Mouse (Mus musculus): Measurements from ENCODE around the gene Olfr527. TPM values are rescaled to one million over a fixed set of nuclear protein-coding genes. Genes with fewer than 3 reads are reported as not detected.

The Olfr527 gene
- polyA plus RNA-seq, 1 experiment from 2014 or later: not detected

GRCm38 (mm10) chr7:140376231-140376630 lies 42.4 kb downstream of the Olfr527 start, which contains the start of gene Olfr530:
Olfr530 (minus strand) TSS chr7:140376331.
- WGBS: 53% methylated on average over 1 of the region's 1 CpGs

GRCm38 (mm10) chr7:140376911-140377310 lies 43.1 kb downstream of the Olfr527 start:
- Histone ChIP-seq H3K4me3 (replicated peaks; ENCODE audit: low read length) (no peak overlapping the region), H3K4me1 (replicated peaks; ENCODE audit: control insufficient read depth, insufficient read depth, low read length) (no peaks in the 10 kb centered on the region), H3K9me3 (ENCODE audit: control insufficient read depth, low read length) (no peaks in the 10 kb centered on the region), H3K36me3 (ENCODE audit: control insufficient read depth, insufficient read depth) (no peaks in the 10 kb centered on the region), H3K27me3 (replicated peaks; ENCODE audit: control insufficient read depth, insufficient read depth, low read length) (no peaks in the 10 kb centered on the region), H3K4me2 (ENCODE audit: low read length) (no peak overlapping the region), H3K27ac (ENCODE audit: low read length) (no peak overlapping the region), H3K9ac (replicated peaks; ENCODE audit: low read depth, low read length) (no peak overlapping the region)
- no peak for ATAC-seq
- WGBS: 98% methylated on average over 2 of the region's 2 CpGs

More at GRCm38 (mm10) chr7:140376231-140376630, 42.4 kb downstream of the Olfr527 start, which contains the start of gene Olfr530:
- no peak within 1 kb of the TSS for H3K9ac ChIP-seq (replicated peaks; ENCODE audit: low read depth, low read length)
- H3K4me3 ChIP-seq (replicated peaks; ENCODE audit: low read length): no peak within 1 kb of the TSS
- no peaks in the 10 kb centered on the region for H3K27me3 ChIP-seq (replicated peaks; ENCODE audit: control insufficient read depth, insufficient read depth, low read length)
- no peaks in the 10 kb centered on the region for H3K4me1 ChIP-seq (replicated peaks; ENCODE audit: control insufficient read depth, insufficient read depth, low read length)
- H3K27ac ChIP-seq (ENCODE audit: low read length): no peak within 1 kb of the TSS
- no peak for ATAC-seq
- no peak within 1 kb of the TSS for H3K4me2 ChIP-seq (ENCODE audit: low read length)
- H3K36me3 ChIP-seq (ENCODE audit: control insufficient read depth, insufficient read depth): no peaks in the 10 kb centered on the region
- no peaks in the 10 kb centered on the region for H3K9me3 ChIP-seq (ENCODE audit: control insufficient read depth, low read length)

Other genes with a start within 250 kb of the Olfr527 start
- gene Prap1, start 240.6 kb upstream of the Olfr527 start, polyA plus RNA-seq (2015; fragmentation: Nextera tagmentation; extraction: Ambion mirVana): not detected in 2 replicates
- gene Fuom, start 231.6 kb upstream of the Olfr527 start, polyA plus RNA-seq (2015; fragmentation: Nextera tagmentation; extraction: Ambion mirVana): 13.4 and 15.5 TPM in 2 replicates
- 6.6 and 7.8 TPM in 2 replicates for gene Paox, start 218.2 kb upstream of the Olfr527 start, polyA plus RNA-seq (2015; fragmentation: Nextera tagmentation; extraction: Ambion mirVana)
- gene Echs1, start 217.5 kb upstream of the Olfr527 start, polyA plus RNA-seq (2015; fragmentation: Nextera tagmentation; extraction: Ambion mirVana): 107 and 119 TPM in 2 replicates
- 34.6 and 36.5 TPM in 2 replicates for gene Mtg1, start 196.5 kb upstream of the Olfr527 start, polyA plus RNA-seq (2015; fragmentation: Nextera tagmentation; extraction: Ambion mirVana)
- 15.7 and 19.1 TPM in 2 replicates for gene Sprn, start 179.1 kb upstream of the Olfr527 start, polyA plus RNA-seq (2015; fragmentation: Nextera tagmentation; extraction: Ambion mirVana)
- gene Olfr522, start 169.3 kb upstream of the Olfr527 start, polyA plus RNA-seq (2015; fragmentation: Nextera tagmentation; extraction: Ambion mirVana): not detected in 2 replicates
- not detected in 2 replicates for gene Olfr523, start 160.8 kb upstream of the Olfr527 start, polyA plus RNA-seq (2015; fragmentation: Nextera tagmentation; extraction: Ambion mirVana)
- gene Olfr524, start 128.1 kb upstream of the Olfr527 start, polyA plus RNA-seq (2015; fragmentation: Nextera tagmentation; extraction: Ambion mirVana): not detected in 2 replicates
- not detected in 2 replicates for gene Cd163l1, start 115.8 kb upstream of the Olfr527 start, polyA plus RNA-seq (2015; fragmentation: Nextera tagmentation; extraction: Ambion mirVana)
- not detected in 2 replicates for gene 5830411N06Rik, start 86.7 kb upstream of the Olfr527 start, polyA plus RNA-seq (2015; fragmentation: Nextera tagmentation; extraction: Ambion mirVana)
- not detected in 2 replicates for gene Olfr525, start 13.2 kb upstream of the Olfr527 start, polyA plus RNA-seq (2015; fragmentation: Nextera tagmentation; extraction: Ambion mirVana)
- not detected in 2 replicates for gene Olfr60, start 27.7 kb downstream of the Olfr527 start, polyA plus RNA-seq (2015; fragmentation: Nextera tagmentation; extraction: Ambion mirVana)
- not detected in 2 replicates for gene Olfr530, start 42.3 kb downstream of the Olfr527 start, polyA plus RNA-seq (2015; fragmentation: Nextera tagmentation; extraction: Ambion mirVana)
- gene Olfr531, start 68.9 kb downstream of the Olfr527 start, polyA plus RNA-seq (2015; fragmentation: Nextera tagmentation; extraction: Ambion mirVana): not detected in 2 replicates
- not detected in 2 replicates for gene Olfr532, start 87.6 kb downstream of the Olfr527 start, polyA plus RNA-seq (2015; fragmentation: Nextera tagmentation; extraction: Ambion mirVana)
- not detected in 2 replicates for gene Olfr533, start 129.4 kb downstream of the Olfr527 start, polyA plus RNA-seq (2015; fragmentation: Nextera tagmentation; extraction: Ambion mirVana)
- not detected in 2 replicates for gene Olfr535, start 150.2 kb downstream of the Olfr527 start, polyA plus RNA-seq (2015; fragmentation: Nextera tagmentation; extraction: Ambion mirVana)
- gene Olfr536, start 173.4 kb downstream of the Olfr527 start, polyA plus RNA-seq (2015; fragmentation: Nextera tagmentation; extraction: Ambion mirVana): not detected in 2 replicates
- gene Olfr538, start 233.9 kb downstream of the Olfr527 start, polyA plus RNA-seq (2015; fragmentation: Nextera tagmentation; extraction: Ambion mirVana): not detected in 2 replicates

Data from forebrain, embryonic 16.5 days (tissue).